Mouse (Mus musculus): ENCODE data around the gene Tmem141. TPM values are rescaled to one million over a fixed set of nuclear protein-coding genes. Genes with fewer than 3 reads are reported as not detected.
A peak's percentile ranks its signal among the peaks of the same experiment; 100 is the strongest.

Gene Tmem141
- polyA plus RNA-seq, 1 experiment from 2014 or later, result 20.7 TPM

GRCm38 (mm10) chr2:25620852-25621228 lies 965 bp downstream of the Tmem141 start:
- DNase-seq (ENCODE audit: low spot score) (no peak), ATAC-seq (ENCODE audit: insufficient number of reproducible peaks, low FRiP score, low TSS enrichment, low read depth) (no peak)
- Histone ChIP-seq H3K27me3 (ENCODE audit: control insufficient read depth, insufficient read depth, low read length) (peaks cover 23% of the 10 kb centered on the region), H3K9ac (ENCODE audit: low read length) (no peak overlapping the region), H3K4me3 (ENCODE audit: low read depth, low read length) (no peak overlapping the region), H3K4me1 (ENCODE audit: control insufficient read depth, insufficient read depth, low read length) (0 out of 2 replicates have a peak, but pooled peaks cover 3% of the 10 kb centered on the region), H3K36me3 (ENCODE audit: control insufficient read depth, insufficient read depth, low read length) (no peaks in the 10 kb centered on the region), H3K4me2 (ENCODE audit: low read depth, severe bottlenecking) (no peak overlapping the region), H3K9me3 (ENCODE audit: control insufficient read depth, low read length) (no peaks in the 10 kb centered on the region), H3K27ac (replicated peaks; ENCODE audit: low read depth, low read length) (no peak overlapping the region)
- 89% methylated on average over 4 of the region's 4 CpGs for WGBS

- Histone ChIP-seq H3K9ac (ENCODE audit: low read length) (no peak overlapping the region), H3K27ac (replicated peaks; ENCODE audit: low read depth, low read length) (no peak overlapping the region)
Observed at GRCm38 (mm10) chr2:25620386-25620785, 1.4 kb downstream of the Tmem141 start.

GRCm38 (mm10) chr2:25617578-25617977 lies 4.2 kb downstream of the Tmem141 start, which contains the start of gene Ccdc183:
TSS of gene Ccdc183 (minus strand) at chr2:25617678.
- 79% methylated on average over 3 of the region's 3 CpGs for WGBS
- no peak within 1 kb of the TSS for H3K9ac ChIP-seq (ENCODE audit: low read length)
- no peak for DNase-seq (ENCODE audit: low spot score)
- H3K4me3 ChIP-seq (ENCODE audit: low read depth, low read length), result no peak within 1 kb of the TSS
- H3K36me3 ChIP-seq (ENCODE audit: control insufficient read depth, insufficient read depth, low read length), result no peaks in the 10 kb centered on the region
- no peak within 1 kb of the TSS for H3K4me2 ChIP-seq (ENCODE audit: low read depth, severe bottlenecking)
- H3K27ac ChIP-seq (replicated peaks; ENCODE audit: low read depth, low read length), result no peak within 1 kb of the TSS
- H3K27me3 ChIP-seq (ENCODE audit: control insufficient read depth, insufficient read depth, low read length), result peaks cover 38% of the 10 kb centered on the region
- H3K9me3 ChIP-seq (ENCODE audit: control insufficient read depth, low read length), result no peaks in the 10 kb centered on the region
- ATAC-seq (ENCODE audit: insufficient number of reproducible peaks, low FRiP score, low TSS enrichment, low read depth), result no peak
- 0 out of 2 replicates have a peak, but pooled peaks cover 3% of the 10 kb centered on the region for H3K4me1 ChIP-seq (ENCODE audit: control insufficient read depth, insufficient read depth, low read length)

More at GRCm38 (mm10) chr2:25620386-25620785, 1.4 kb downstream of the Tmem141 start:
- WGBS, result 81% methylated on average over 6 of the region's 6 CpGs
- Histone ChIP-seq H3K4me3 (ENCODE audit: low read depth, low read length) (no peak overlapping the region), H3K9me3 (ENCODE audit: control insufficient read depth, low read length) (no peaks in the 10 kb centered on the region), H3K36me3 (ENCODE audit: control insufficient read depth, insufficient read depth, low read length) (no peaks in the 10 kb centered on the region), H3K4me1 (ENCODE audit: control insufficient read depth, insufficient read depth, low read length) (0 out of 2 replicates have a peak, but pooled peaks cover 3% of the 10 kb centered on the region), H3K27me3 (ENCODE audit: control insufficient read depth, insufficient read depth, low read length) (peaks cover 27% of the 10 kb centered on the region), H3K4me2 (ENCODE audit: low read depth, severe bottlenecking) (no peak overlapping the region)
- DNase-seq (ENCODE audit: low spot score) (no peak), ATAC-seq (ENCODE audit: insufficient number of reproducible peaks, low FRiP score, low TSS enrichment, low read depth) (no peak)

GRCm38 (mm10) chr2:25616398-25616797 lies 5.4 kb downstream of the Tmem141 start:
- Histone ChIP-seq H3K27ac (replicated peaks; ENCODE audit: low read depth, low read length) (no peak overlapping the region), H3K27me3 (ENCODE audit: control insufficient read depth, insufficient read depth, low read length) (peaks cover 38% of the 10 kb centered on the region), H3K9ac (ENCODE audit: low read length) (0 out of 2 replicates have a peak overlapping the region, but pooled peaks have one; percentile 40), H3K4me1 (ENCODE audit: control insufficient read depth, insufficient read depth, low read length) (0 out of 2 replicates have a peak, but pooled peaks cover 3% of the 10 kb centered on the region), H3K9me3 (ENCODE audit: control insufficient read depth, low read length) (no peaks in the 10 kb centered on the region), H3K4me2 (ENCODE audit: low read depth, severe bottlenecking) (peak overlapping the region; percentile 10; the same call in 1 of the 2 replicates), H3K36me3 (ENCODE audit: control insufficient read depth, insufficient read depth, low read length) (no peaks in the 10 kb centered on the region), H3K4me3 (ENCODE audit: low read depth, low read length) (no peak overlapping the region)
- ATAC-seq (ENCODE audit: insufficient number of reproducible peaks, low FRiP score, low TSS enrichment, low read depth), result no peak
- peak; percentile 28 for DNase-seq (ENCODE audit: low spot score)
- WGBS, result 19% methylated on average over 22 of the region's 22 CpGs

GRCm38 (mm10) chr2:25608671-25609070 lies 13.1 kb downstream of the Tmem141 start:
- H3K9ac ChIP-seq (ENCODE audit: low read length), result peak overlapping the region; percentile 98
- H3K36me3 ChIP-seq (ENCODE audit: control insufficient read depth, insufficient read depth, low read length), result no peaks in the 10 kb centered on the region
- DNase-seq (ENCODE audit: low spot score) (no peak), ATAC-seq (ENCODE audit: insufficient number of reproducible peaks, low FRiP score, low TSS enrichment, low read depth) (peak; percentile 2; the same call in 1 of the 2 replicates)
- H3K4me1 ChIP-seq (ENCODE audit: control insufficient read depth, insufficient read depth, low read length), result peaks cover 3% of the 10 kb centered on the region
- no peaks in the 10 kb centered on the region for H3K9me3 ChIP-seq (ENCODE audit: control insufficient read depth, low read length)
- peak overlapping the region; percentile 53; the same call in 1 of the 2 replicates for H3K4me2 ChIP-seq (ENCODE audit: low read depth, severe bottlenecking)
- H3K27me3 ChIP-seq (ENCODE audit: control insufficient read depth, insufficient read depth, low read length), result peaks cover 6% of the 10 kb centered on the region; the same call in 1 of the 2 replicates
- 65% methylated on average over 10 of the region's 10 CpGs for WGBS
- H3K27ac ChIP-seq (replicated peaks; ENCODE audit: low read depth, low read length), result peak overlapping the region; percentile 93; the same call in 1 of the 2 replicates
- H3K4me3 ChIP-seq (ENCODE audit: low read depth, low read length), result peak overlapping the region; percentile 99

- DNase-seq (ENCODE audit: low spot score) (peak; percentile 88), ATAC-seq (ENCODE audit: insufficient number of reproducible peaks, low FRiP score, low TSS enrichment, low read depth) (peak; percentile 84)
- H3K4me3 ChIP-seq (ENCODE audit: low read depth, low read length), result peak within 1 kb of the TSS; percentile 99
Observed at GRCm38 (mm10) chr2:25607761-25608622, 13.8 kb downstream of the Tmem141 start, which contains the start of gene Rabl6. TSS of gene Rabl6 (minus strand) at chr2:25608521.

GRCm38 (mm10) chr2:25602526-25602925 lies 19.3 kb downstream of the Tmem141 start:
- WGBS, result 91% methylated on average over 5 of the region's 5 CpGs

More at GRCm38 (mm10) chr2:25607761-25608622, 13.8 kb downstream of the Tmem141 start, which contains the start of gene Rabl6:
- peak within 1 kb of the TSS; percentile 53 for H3K4me2 ChIP-seq (ENCODE audit: low read depth, severe bottlenecking)
- H3K9ac ChIP-seq (ENCODE audit: low read length), result peak within 1 kb of the TSS; percentile 98
- no peaks in the 10 kb centered on the region; the same call in 1 of the 2 replicates for H3K36me3 ChIP-seq (ENCODE audit: control insufficient read depth, insufficient read depth, low read length)
- peaks cover 3% of the 10 kb centered on the region for H3K4me1 ChIP-seq (ENCODE audit: control insufficient read depth, insufficient read depth, low read length)
- H3K27ac ChIP-seq (replicated peaks; ENCODE audit: low read depth, low read length), result peak within 1 kb of the TSS; percentile 93
- no peaks in the 10 kb centered on the region for H3K9me3 ChIP-seq (ENCODE audit: control insufficient read depth, low read length)
- under 1% methylated on average over 80 of the region's 80 CpGs for WGBS
- peaks cover 6% of the 10 kb centered on the region; the same call in 1 of the 2 replicates for H3K27me3 ChIP-seq (ENCODE audit: control insufficient read depth, insufficient read depth, low read length)

GRCm38 (mm10) chr2:25600037-25600436 lies 21.8 kb downstream of the Tmem141 start:
- Histone ChIP-seq H3K9ac (ENCODE audit: low read length) (no peak overlapping the region), H3K4me3 (ENCODE audit: low read depth, low read length) (no peak overlapping the region), H3K4me1 (ENCODE audit: control insufficient read depth, insufficient read depth, low read length) (no peaks in the 10 kb centered on the region), H3K4me2 (ENCODE audit: low read depth, severe bottlenecking) (no peak overlapping the region), H3K36me3 (ENCODE audit: control insufficient read depth, insufficient read depth, low read length) (peaks cover 17% of the 10 kb centered on the region), H3K27me3 (ENCODE audit: control insufficient read depth, insufficient read depth, low read length) (no peaks in the 10 kb centered on the region), H3K27ac (replicated peaks; ENCODE audit: low read depth, low read length) (no peak overlapping the region), H3K9me3 (ENCODE audit: control insufficient read depth, low read length) (no peaks in the 10 kb centered on the region)
- 88% methylated on average over 2 of the region's 2 CpGs for WGBS
- no peak for ATAC-seq (ENCODE audit: insufficient number of reproducible peaks, low FRiP score, low TSS enrichment, low read depth)
- DNase-seq (ENCODE audit: low spot score), result no peak

More at GRCm38 (mm10) chr2:25602526-25602925, 19.3 kb downstream of the Tmem141 start:
- H3K27me3 ChIP-seq (ENCODE audit: control insufficient read depth, insufficient read depth, low read length), result no peaks in the 10 kb centered on the region
- H3K9me3 ChIP-seq (ENCODE audit: control insufficient read depth, low read length), result no peaks in the 10 kb centered on the region
- peaks cover 14% of the 10 kb centered on the region for H3K36me3 ChIP-seq (ENCODE audit: control insufficient read depth, insufficient read depth, low read length)
- no peak overlapping the region for H3K4me2 ChIP-seq (ENCODE audit: low read depth, severe bottlenecking)
- ATAC-seq (ENCODE audit: insufficient number of reproducible peaks, low FRiP score, low TSS enrichment, low read depth), result no peak
- H3K4me1 ChIP-seq (ENCODE audit: control insufficient read depth, insufficient read depth, low read length), result peaks cover 3% of the 10 kb centered on the region; the same call in 1 of the 2 replicates
- DNase-seq (ENCODE audit: low spot score), result no peak
- H3K27ac ChIP-seq (replicated peaks; ENCODE audit: low read depth, low read length), result no peak overlapping the region
- H3K4me3 ChIP-seq (ENCODE audit: low read depth, low read length), result no peak overlapping the region
- H3K9ac ChIP-seq (ENCODE audit: low read length), result no peak overlapping the region

All from limb, embryonic 11.5 days (tissue).